Mouse (Mus musculus) embryo, embryonic 11 days (tissue): ENCODE measurements around the gene Snx1.

Source experiments
- DNase-seq: peaks from one replicate; pipeline ENCODE4 v3.0.0-alpha.2; 2015

Snx1 gene

GRCm38 (mm10) chr9:66040801-66041200 lies 85.6 kb downstream of the Snx1 start:
- no peak for DNase-seq

DNA sequence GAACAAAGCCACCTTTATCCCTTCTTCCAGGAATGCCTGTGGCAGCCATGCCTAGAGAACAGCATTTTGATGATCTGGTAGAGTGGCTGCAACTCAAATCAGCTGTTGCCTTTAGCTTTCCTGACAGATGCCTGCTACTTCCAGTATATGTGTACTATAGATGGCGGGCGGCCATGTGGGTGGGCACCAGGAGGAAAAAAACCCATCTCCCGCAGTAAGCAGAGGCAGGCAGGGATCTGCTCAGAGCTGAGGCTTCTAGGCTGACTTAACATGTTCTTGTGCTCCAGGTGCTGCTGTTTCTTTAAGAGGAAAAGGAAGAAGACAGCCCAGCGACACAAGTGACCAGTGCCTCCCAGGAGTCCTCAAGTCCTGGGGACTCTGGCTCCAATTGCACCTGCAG lies 87.1 kb downstream of the Snx1 start:
- DNase-seq: no peak

DNA sequence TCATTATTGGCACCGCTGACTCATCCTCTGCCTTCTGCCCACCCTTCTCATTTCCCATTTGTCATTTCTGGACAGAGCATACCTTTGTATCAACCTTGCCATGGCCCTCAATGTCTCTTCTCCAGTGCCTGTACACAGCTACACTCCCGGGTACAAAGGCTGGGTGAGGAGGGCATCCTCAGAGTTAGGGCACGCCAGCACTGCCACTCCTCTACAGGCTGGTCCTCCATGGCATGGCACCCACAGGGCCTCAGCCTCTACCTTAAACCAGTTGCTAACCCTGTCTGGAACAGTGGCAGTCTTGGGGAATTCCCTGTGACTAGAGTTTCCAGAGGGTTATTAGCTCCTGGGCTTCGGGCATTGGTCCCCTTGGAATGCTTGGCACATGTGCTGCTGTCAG lies 87.8 kb downstream of the Snx1 start:
- no peak for DNase-seq
